Mouse (Mus musculus) kidney, adult 2 months (tissue): ENCODE data around the gene Adcy4.

Experiments used
- CTCF ChIP-seq: fragments of 200-500 bp; conservative IDR thresholded peaks from 2 replicates; pipeline ENCODE4 v1.5.1; 2011; ENCODE audit warnings: low read depth, mild to moderate bottlenecking, control low read depth, low read length, moderate library complexity, mixed read lengths; ENCODE audit not compliant: insufficient read depth, insufficient read length
- POLR2A ChIP-seq: fragments of 200-500 bp; IDR thresholded peaks from one replicate; pipeline ENCODE4 v1.6.1; 2011; ENCODE audit warnings: low read depth, low read length, control low read depth

- TF ChIP-seq CTCF (no peak), POLR2A (no peak)
Observed at GRCm38 (mm10) chr14:55745180-55745860, 38.6 kb downstream of the Adcy4 start, which contains the start of the genes Dhrs1 and Nop9.
